Mouse (Mus musculus): ENCODE data around the gene Kdm5b. TPM values are rescaled to one million over a fixed set of nuclear protein-coding genes. Genes with fewer than 3 reads are reported as not detected.
A peak's percentile ranks its signal among the peaks of the same experiment; 100 is the strongest.
"Not testable (repeated sequence)": the region's sequence is repeated elsewhere in the genome, so short reads cannot be mapped to it uniquely, and the experiment has no call there.

Kdm5b gene
- polyA plus RNA-seq, 1 experiment from 2014 or later, result 29.5 TPM

DNA sequence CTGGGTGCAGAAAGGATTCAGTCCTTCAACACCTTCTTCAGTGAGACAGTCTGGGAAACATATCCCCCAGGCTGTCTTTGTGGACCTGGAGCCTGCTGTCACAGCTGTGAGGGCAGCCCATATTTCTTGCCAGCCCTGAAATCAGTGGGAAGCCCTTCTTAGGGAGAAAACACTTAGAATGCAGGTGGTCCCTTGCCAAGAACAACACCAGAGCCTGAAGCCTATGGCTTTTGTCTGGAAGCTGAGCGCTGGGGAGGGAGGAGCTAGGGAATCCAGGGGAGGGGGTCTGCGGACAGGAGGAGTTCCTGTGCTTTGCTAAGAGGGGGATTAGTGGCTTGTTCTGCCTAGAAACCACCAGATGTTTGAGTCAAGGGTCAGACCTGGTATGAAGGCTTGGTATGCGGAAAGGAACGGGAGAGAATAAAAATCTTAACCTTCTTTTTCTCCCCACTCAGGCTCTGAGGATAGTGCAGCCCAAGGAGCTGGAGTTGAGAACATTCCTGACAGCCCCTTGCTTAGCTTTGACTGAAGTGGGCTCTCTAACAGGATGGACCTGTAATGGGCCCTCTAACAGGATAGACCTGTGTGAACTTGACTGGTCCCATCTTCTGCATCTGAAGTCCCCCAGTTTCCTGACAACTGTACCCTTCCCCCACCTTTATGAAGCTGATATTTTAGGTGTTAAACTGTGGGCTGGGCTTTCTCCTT, 43.3 kb upstream of the Kdm5b start:
- Histone ChIP-seq H3K4me2 (replicated peaks; ENCODE audit: low read depth) (no peak overlapping the region), H3K4me1 (replicated peaks; ENCODE audit: control insufficient read depth, insufficient read depth) (peaks cover 6% of the 10 kb centered on the region), H3K9me3 (ENCODE audit: control insufficient read depth, low read length) (no peaks in the 10 kb centered on the region), H3K27me3 (ENCODE audit: control insufficient read depth, insufficient read depth, low read length) (no peaks in the 10 kb centered on the region), H3K4me3 (ENCODE audit: low read depth, low read length) (no peak overlapping the region), H3K27ac (replicated peaks) (no peak overlapping the region), H3K36me3 (ENCODE audit: control insufficient read depth, insufficient read depth, low read length) (no peaks in the 10 kb centered on the region), H3K9ac (ENCODE audit: low read length) (no peak overlapping the region)
- DNase-seq (ENCODE audit: low spot score) (no peak), ATAC-seq (ENCODE audit: low FRiP score, low TSS enrichment) (no peak)
- WGBS, result 25% methylated on average over 4 of the region's 4 CpGs
- TF ChIP-seq EP300 (optimal IDR thresholded peaks at IDR 0.05) (no peak), CTCF (IDR thresholded peaks at IDR 0.05; ENCODE audit: low read depth) (no peak)

DNA sequence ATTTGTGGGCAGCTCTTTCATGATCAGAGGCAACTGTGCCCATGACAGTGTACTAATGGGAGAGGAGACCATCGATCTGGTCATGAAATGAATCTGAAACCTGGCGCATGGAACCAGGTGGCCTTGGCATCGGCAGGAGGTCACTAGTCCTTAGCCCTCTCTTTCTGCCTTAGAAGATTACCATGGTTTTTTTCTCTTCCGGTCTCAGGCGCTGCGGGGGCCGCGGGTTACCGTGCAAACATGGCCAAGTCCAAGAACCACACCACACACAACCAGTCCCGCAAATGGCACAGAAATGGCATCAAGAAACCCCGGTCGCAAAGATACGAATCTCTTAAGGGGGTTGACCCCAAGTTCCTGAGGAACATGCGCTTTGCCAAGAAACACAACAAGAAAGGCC, 42.1 kb upstream of the Kdm5b start:
- H3K27me3 ChIP-seq (ENCODE audit: control insufficient read depth, insufficient read depth, low read length); H3K9me3 ChIP-seq (ENCODE audit: control insufficient read depth, low read length); H3K36me3 ChIP-seq (ENCODE audit: control insufficient read depth, insufficient read depth, low read length); ATAC-seq (ENCODE audit: low FRiP score, low TSS enrichment); H3K9ac ChIP-seq (ENCODE audit: low read length); H3K27ac ChIP-seq (replicated peaks); H3K4me3 ChIP-seq (ENCODE audit: low read depth, low read length); DNase-seq (ENCODE audit: low spot score); H3K4me2 ChIP-seq (replicated peaks; ENCODE audit: low read depth); H3K4me1 ChIP-seq (replicated peaks; ENCODE audit: control insufficient read depth, insufficient read depth): not testable (repeated sequence)
- 90% methylated on average over 13 of the region's 14 CpGs for WGBS

DNA sequence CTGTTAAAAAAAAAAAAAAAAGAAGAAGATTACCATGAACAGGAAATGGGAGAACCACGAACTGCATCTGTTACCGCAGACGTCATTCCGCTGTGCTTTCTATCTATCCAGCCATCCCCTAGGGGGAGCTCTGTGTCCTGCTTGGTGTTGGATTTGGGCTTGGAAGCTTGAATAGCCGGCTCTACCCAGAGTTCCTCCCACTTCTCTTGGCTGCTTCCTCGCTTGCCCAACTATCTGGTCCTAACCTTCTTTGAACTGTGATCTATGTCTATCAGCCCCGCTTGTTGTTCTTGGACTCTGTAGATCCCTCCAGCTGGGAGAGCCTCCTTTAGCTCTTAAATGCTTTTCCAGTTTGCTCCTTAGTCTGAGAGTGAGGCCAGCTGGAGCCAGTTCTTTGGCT, 41.3 kb upstream of the Kdm5b start:
- peak; percentile 85 for DNase-seq (ENCODE audit: low spot score)
- WGBS, result 9% methylated on average over 7 of the region's 7 CpGs
- no peak overlapping the region; the same call in 1 of the 2 replicates for H3K4me2 ChIP-seq (replicated peaks; ENCODE audit: low read depth)
- H3K27ac ChIP-seq (replicated peaks), result no peak overlapping the region
- H3K9me3 ChIP-seq (ENCODE audit: control insufficient read depth, low read length), result no peaks in the 10 kb centered on the region
- TF ChIP-seq CTCF (IDR thresholded peaks at IDR 0.05; ENCODE audit: low read depth) (peak; percentile 92), EP300 (optimal IDR thresholded peaks at IDR 0.05) (no peak)
- H3K4me1 ChIP-seq (replicated peaks; ENCODE audit: control insufficient read depth, insufficient read depth), result peaks cover 2% of the 10 kb centered on the region; the same call in 1 of the 2 replicates
- H3K9ac ChIP-seq (ENCODE audit: low read length), result no peak overlapping the region
- H3K36me3 ChIP-seq (ENCODE audit: control insufficient read depth, insufficient read depth, low read length), result no peaks in the 10 kb centered on the region
- H3K27me3 ChIP-seq (ENCODE audit: control insufficient read depth, insufficient read depth, low read length), result no peaks in the 10 kb centered on the region
- no peak overlapping the region for H3K4me3 ChIP-seq (ENCODE audit: low read depth, low read length)
- peak; percentile 80 for ATAC-seq (ENCODE audit: low FRiP score, low TSS enrichment)

GRCm38 (mm10) chr1:134519201-134519600, 40.8 kb upstream of the Kdm5b start:
- not testable (repeated sequence) for H3K4me1 ChIP-seq (replicated peaks; ENCODE audit: control insufficient read depth, insufficient read depth); DNase-seq (ENCODE audit: low spot score); H3K36me3 ChIP-seq (ENCODE audit: control insufficient read depth, insufficient read depth, low read length); H3K27me3 ChIP-seq (ENCODE audit: control insufficient read depth, insufficient read depth, low read length); ATAC-seq (ENCODE audit: low FRiP score, low TSS enrichment); H3K4me3 ChIP-seq (ENCODE audit: low read depth, low read length); H3K9me3 ChIP-seq (ENCODE audit: control insufficient read depth, low read length); H3K27ac ChIP-seq (replicated peaks); H3K4me2 ChIP-seq (replicated peaks; ENCODE audit: low read depth); H3K9ac ChIP-seq (ENCODE audit: low read length)
- WGBS, result 77% methylated on average over 5 of the region's 5 CpGs

DNA sequence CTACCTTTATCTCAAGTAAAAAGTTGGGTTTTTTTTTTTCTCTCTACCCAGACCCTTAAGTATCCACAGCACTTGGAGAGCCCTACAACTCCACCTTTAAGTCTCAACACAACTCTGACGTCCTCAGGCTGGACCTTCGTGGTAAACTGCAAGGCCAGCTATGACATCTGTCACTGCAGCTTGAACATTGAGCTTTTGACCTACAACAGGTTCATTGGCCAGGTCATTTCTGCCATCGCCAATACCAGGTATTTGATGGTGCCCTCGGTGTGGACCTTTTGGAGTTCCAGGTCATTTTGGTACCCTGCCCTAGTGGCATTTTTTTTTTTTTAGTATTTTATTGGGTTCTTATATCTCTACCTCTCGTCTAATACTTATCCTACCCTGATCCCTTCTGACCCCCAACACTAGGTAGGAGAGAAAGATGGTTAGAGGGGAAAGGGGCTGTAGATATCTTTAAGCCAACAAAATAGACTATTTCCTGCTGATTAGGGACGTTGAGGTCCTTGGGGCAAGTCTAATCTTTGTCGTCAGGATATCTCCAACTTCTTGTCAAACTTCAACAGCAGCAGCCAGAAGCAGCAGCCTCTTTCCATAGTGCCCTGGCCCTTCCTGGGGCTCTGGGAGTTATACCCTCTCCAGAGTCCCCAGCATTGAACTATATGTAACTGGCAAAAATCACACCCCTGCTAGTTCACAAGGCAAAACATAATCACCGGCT, 39.8 kb upstream of the Kdm5b start:
- Histone ChIP-seq H3K4me3 (ENCODE audit: low read depth, low read length) (no peak overlapping the region), H3K27me3 (ENCODE audit: control insufficient read depth, insufficient read depth, low read length) (no peaks in the 10 kb centered on the region), H3K4me2 (replicated peaks; ENCODE audit: low read depth) (no peak overlapping the region), H3K27ac (replicated peaks) (no peak overlapping the region), H3K9ac (ENCODE audit: low read length) (no peak overlapping the region), H3K36me3 (ENCODE audit: control insufficient read depth, insufficient read depth, low read length) (no peaks in the 10 kb centered on the region), H3K4me1 (replicated peaks; ENCODE audit: control insufficient read depth, insufficient read depth) (peaks cover 2% of the 10 kb centered on the region; the same call in 1 of the 2 replicates), H3K9me3 (ENCODE audit: control insufficient read depth, low read length) (no peaks in the 10 kb centered on the region)
- no peak for DNase-seq (ENCODE audit: low spot score)
- 79% methylated on average over 8 of the region's 8 CpGs for WGBS
- ATAC-seq (ENCODE audit: low FRiP score, low TSS enrichment), result no peak
- TF ChIP-seq EP300 (optimal IDR thresholded peaks at IDR 0.05) (no peak), CTCF (IDR thresholded peaks at IDR 0.05; ENCODE audit: low read depth) (no peak)

DNA sequence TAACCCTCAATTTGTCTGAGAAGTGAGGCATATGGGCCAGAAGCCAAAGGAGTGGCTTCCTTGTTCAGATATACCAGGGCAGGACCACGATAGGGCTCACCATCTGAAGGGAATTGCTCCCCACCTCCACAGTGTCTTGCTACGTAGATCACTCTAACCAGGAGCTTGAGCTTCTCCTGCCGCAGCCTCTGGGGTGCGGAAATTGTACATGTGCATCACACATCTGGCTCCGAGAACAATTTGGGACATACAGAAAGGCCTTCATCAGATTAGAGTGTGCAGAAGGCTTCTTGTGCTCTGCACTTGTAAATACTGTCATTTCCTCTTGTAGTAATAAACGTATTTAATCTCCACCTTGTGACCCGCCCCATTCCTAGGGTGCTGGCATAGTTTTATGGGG, 38.8 kb upstream of the Kdm5b start:
- Histone ChIP-seq H3K27me3 (ENCODE audit: control insufficient read depth, insufficient read depth, low read length) (no peaks in the 10 kb centered on the region), H3K9me3 (ENCODE audit: control insufficient read depth, low read length) (no peaks in the 10 kb centered on the region), H3K4me1 (replicated peaks; ENCODE audit: control insufficient read depth, insufficient read depth) (peaks cover 2% of the 10 kb centered on the region; the same call in 1 of the 2 replicates), H3K4me2 (replicated peaks; ENCODE audit: low read depth) (no peak overlapping the region), H3K9ac (ENCODE audit: low read length) (no peak overlapping the region), H3K4me3 (ENCODE audit: low read depth, low read length) (no peak overlapping the region), H3K27ac (replicated peaks) (0 out of 2 replicates have a peak overlapping the region, but pooled peaks have one; percentile 35), H3K36me3 (ENCODE audit: control insufficient read depth, insufficient read depth, low read length) (no peaks in the 10 kb centered on the region)
- 64% methylated on average over 7 of the region's 7 CpGs for WGBS
- DNase-seq (ENCODE audit: low spot score) (no peak), ATAC-seq (ENCODE audit: low FRiP score, low TSS enrichment) (no peak)
- TF ChIP-seq EP300 (optimal IDR thresholded peaks at IDR 0.05), result no peak
- no peak for TF ChIP-seq CTCF (IDR thresholded peaks at IDR 0.05; ENCODE audit: low read depth)
